Mouse (Mus musculus) stomach, embryonic 16.5 days (tissue): ENCODE results near the gene Cpt1c. TPM values are rescaled to one million over a fixed set of nuclear protein-coding genes. Genes with fewer than 3 reads are reported as not detected.
A peak's percentile ranks its signal among the peaks of the same experiment; 100 is the strongest.

ENCODE experiments used
- ATAC-seq: fragments of 200-750 bp; cut with Nextera tagmentation; 2 replicates; pipeline ENCODE4 v1.8.0; 2017; ENCODE audit warnings: moderate number of reproducible peaks, moderate TSS enrichment; ENCODE audit not compliant: insufficient read depth, low FRiP score
- H3K27ac ChIP-seq: fragments of 300-500 bp; sonication (generic); 2 replicates; pipeline ENCODE4 v1.5.1; 2014; ENCODE audit warnings: low read length
- H3K27me3 ChIP-seq: fragments of 300-500 bp; sonication (generic); 2 replicates; pipeline ENCODE4 v1.6.1; 2014; ENCODE audit warnings: low read length, control low read depth, mixed read lengths; ENCODE audit not compliant: control insufficient read depth, insufficient read depth
- H3K36me3 ChIP-seq: fragments of 300-500 bp; sonication (generic); 2 replicates; pipeline ENCODE4 v1.6.1; 2014; ENCODE audit warnings: low read length; ENCODE audit not compliant: control insufficient read depth, insufficient read depth
- H3K4me1 ChIP-seq: fragments of 300-500 bp; sonication (generic); 2 replicates; pipeline ENCODE4 v1.6.1; 2014; ENCODE audit warnings: low read length, control low read depth, mixed read lengths; ENCODE audit not compliant: control insufficient read depth, insufficient read depth
- H3K4me2 ChIP-seq: fragments of 300-500 bp; sonication (generic); 2 replicates; pipeline ENCODE4 v1.6.1; 2014; ENCODE audit warnings: low read depth, low read length, mixed read lengths
- H3K4me3 ChIP-seq: fragments of 300-500 bp; sonication (generic); replicated peaks from 2 replicates; pipeline ENCODE4 v1.5.1; 2014; ENCODE audit warnings: mild to moderate bottlenecking, low read length
- H3K9ac ChIP-seq: fragments of 300-500 bp; sonication (generic); 2 replicates; pipeline ENCODE4 v1.6.1; 2014; ENCODE audit warnings: low read length
- H3K9me3 ChIP-seq: fragments of 300-500 bp; sonication (generic); replicated peaks from 2 replicates; pipeline ENCODE4 v1.6.1; 2016; ENCODE audit warnings: low read length, control low read depth; ENCODE audit not compliant: control insufficient read depth
- WGBS: fragments of 180-500 bp; shearing (Covaris S2); extraction: QIAGEN DNeasy Blood & Tissue Kit; methylation state at CpG from one replicate; pipeline ENCODE4 v1.1.7; 2014; 5-methylcytosine and 5-hydroxymethylcytosine counted together
- microRNA-seq: library from miRNA; unstranded; fragments of <30 nt; microRNA quantifications from one replicate; pipeline ENCODE4, GENCODE M21; 2016
- polyA plus RNA-seq: library from polyadenylated mRNA; unstranded; fragments of >200 nt; fragmentation: Nextera tagmentation; extraction: Ambion mirVana; gene quantifications from 2 replicates; pipeline ENCODE4 v1.2.1, GENCODE M21; 2015

Gene Cpt1c
- polyA plus RNA-seq, 1 experiment from 2014 or later, result 23.4 TPM

- Histone ChIP-seq H3K36me3 (peaks cover 16% of the 10 kb centered on the region; the same call in 1 of the 2 replicates), H3K9ac (no peak overlapping the region)
Observed at GRCm38 (mm10) chr7:44919127-44919526, 55.5 kb downstream of the Cpt1c start.

GRCm38 (mm10) chr7:44918219-44918618, 56.4 kb downstream of the Cpt1c start:
- H3K4me1 ChIP-seq, result peaks cover 4% of the 10 kb centered on the region; the same call in 1 of the 2 replicates
- H3K27me3 ChIP-seq, result no peaks in the 10 kb centered on the region
- no peak for ATAC-seq
- H3K27ac ChIP-seq, result 0 out of 2 replicates have a peak overlapping the region, but pooled peaks have one; percentile 38
- H3K4me2 ChIP-seq, result no peak overlapping the region
- 61% methylated on average over 3 of the region's 3 CpGs for WGBS
- H3K9ac ChIP-seq, result peak overlapping the region; percentile 46
- H3K36me3 ChIP-seq, result peaks cover 16% of the 10 kb centered on the region; the same call in 1 of the 2 replicates
- no peak overlapping the region for H3K4me3 ChIP-seq
- no peaks in the 10 kb centered on the region for H3K9me3 ChIP-seq

More at GRCm38 (mm10) chr7:44919127-44919526, 55.5 kb downstream of the Cpt1c start:
- Histone ChIP-seq H3K4me1 (peaks cover 4% of the 10 kb centered on the region; the same call in 1 of the 2 replicates), H3K4me3 (no peak overlapping the region), H3K9me3 (no peaks in the 10 kb centered on the region), H3K4me2 (no peak overlapping the region), H3K27ac (no peak overlapping the region), H3K27me3 (no peaks in the 10 kb centered on the region)
- no peak for ATAC-seq
- WGBS, result 91% methylated on average over 5 of the region's 5 CpGs

- ATAC-seq, result no peak
- Histone ChIP-seq H3K27ac (no peak overlapping the region), H3K36me3 (peaks cover 9% of the 10 kb centered on the region; the same call in 1 of the 2 replicates), H3K4me2 (no peak overlapping the region), H3K9ac (no peak overlapping the region), H3K27me3 (no peaks in the 10 kb centered on the region), H3K4me3 (no peak overlapping the region), H3K9me3 (no peaks in the 10 kb centered on the region), H3K4me1 (peaks cover 4% of the 10 kb centered on the region; the same call in 1 of the 2 replicates)
- WGBS, result 85% methylated on average over 4 of the region's 4 CpGs
Observed at GRCm38 (mm10) chr7:44916881-44917280, 57.8 kb downstream of the Cpt1c start.

- no peak overlapping the region for H3K27ac ChIP-seq
- no peak overlapping the region for H3K9ac ChIP-seq
- H3K9me3 ChIP-seq, result no peaks in the 10 kb centered on the region
- no peaks in the 10 kb centered on the region for H3K27me3 ChIP-seq
- 82% methylated on average over 6 of the region's 6 CpGs for WGBS
- H3K36me3 ChIP-seq, result peaks cover 9% of the 10 kb centered on the region; the same call in 1 of the 2 replicates
- no peak overlapping the region for H3K4me2 ChIP-seq
- ATAC-seq, result no peak
- H3K4me3 ChIP-seq, result no peak overlapping the region
- peaks cover 4% of the 10 kb centered on the region; the same call in 1 of the 2 replicates for H3K4me1 ChIP-seq
Observed at GRCm38 (mm10) chr7:44916191-44916590, 58.5 kb downstream of the Cpt1c start.

GRCm38 (mm10) chr7:44915314-44915713, 59.3 kb downstream of the Cpt1c start:
- Histone ChIP-seq H3K9ac (no peak overlapping the region), H3K36me3 (peaks cover 12% of the 10 kb centered on the region; the same call in 1 of the 2 replicates), H3K4me2 (no peak overlapping the region), H3K9me3 (no peaks in the 10 kb centered on the region), H3K4me3 (no peak overlapping the region), H3K4me1 (peaks cover 4% of the 10 kb centered on the region; the same call in 1 of the 2 replicates), H3K27ac (no peak overlapping the region), H3K27me3 (no peaks in the 10 kb centered on the region)
- WGBS, result 89% methylated on average over 9 of the region's 9 CpGs
- no peak for ATAC-seq

GRCm38 (mm10) chr7:44914396-44914795, 60.3 kb downstream of the Cpt1c start:
- peaks cover 16% of the 10 kb centered on the region; the same call in 1 of the 2 replicates for H3K36me3 ChIP-seq
- WGBS, result 88% methylated on average over 2 of the region's 2 CpGs

More at GRCm38 (mm10) chr7:44914396-44914795, 60.3 kb downstream of the Cpt1c start:
- H3K9me3 ChIP-seq, result no peaks in the 10 kb centered on the region
- H3K4me3 ChIP-seq, result no peak overlapping the region
- H3K4me2 ChIP-seq, result no peak overlapping the region
- H3K9ac ChIP-seq, result no peak overlapping the region
- H3K27ac ChIP-seq, result no peak overlapping the region
- ATAC-seq, result no peak
- peaks cover 4% of the 10 kb centered on the region; the same call in 1 of the 2 replicates for H3K4me1 ChIP-seq
- no peaks in the 10 kb centered on the region for H3K27me3 ChIP-seq

Small RNA genes lying within 50 kb of the gene (microRNA-seq; reads per million reads assigned to microRNA genes)
- gene Mir7054, result 0.83 reads per million

Other genes with a start within 250 kb of the Cpt1c start
- gene Vrk3, start 226.4 kb downstream of the Cpt1c start, polyA plus RNA-seq, result 32.1 and 32.8 TPM in 2 replicates
- 1.8 and 2.3 TPM in 2 replicates for gene Zfp473, start 223.8 kb downstream of the Cpt1c start, polyA plus RNA-seq
- 73.8 and 83.1 TPM in 2 replicates for gene Nup62, start 158.8 kb downstream of the Cpt1c start, polyA plus RNA-seq
- gene Il4i1, start 158.5 kb downstream of the Cpt1c start, polyA plus RNA-seq, result 0.88 and 1.3 TPM in 2 replicates
- gene Atf5, start 158.2 kb downstream of the Cpt1c start, polyA plus RNA-seq, result 3.8 and 4.6 TPM in 2 replicates
- gene Akt1s1, start 125.9 kb downstream of the Cpt1c start, polyA plus RNA-seq, result 73.5 and 83.1 TPM in 2 replicates
- 71.7 and 74.1 TPM in 2 replicates for gene Tbc1d17, start 125.8 kb downstream of the Cpt1c start, polyA plus RNA-seq
- 32.6 and 34.8 TPM in 2 replicates for gene Pnkp, start 117.7 kb downstream of the Cpt1c start, polyA plus RNA-seq
- gene Ptov1, start 105.1 kb downstream of the Cpt1c start, polyA plus RNA-seq, result 150 and 156 TPM in 2 replicates
- gene Med25, start 82.1 kb downstream of the Cpt1c start, polyA plus RNA-seq, result 89.9 and 94.0 TPM in 2 replicates
- 23.1 and 24.7 TPM in 2 replicates for gene Fuz, start 78.8 kb downstream of the Cpt1c start, polyA plus RNA-seq
- 52.6 and 55.6 TPM in 2 replicates for gene Ap2a1, start 45.4 kb downstream of the Cpt1c start, polyA plus RNA-seq
- gene Tsks, start 31.6 kb downstream of the Cpt1c start, polyA plus RNA-seq, result 0.06 TPM in 1 of 2 replicates, not detected in the other
- 302 and 324 TPM in 2 replicates for gene Prmt1, start 11.7 kb upstream of the Cpt1c start, polyA plus RNA-seq
- gene Irf3, start 22.8 kb upstream of the Cpt1c start, polyA plus RNA-seq, result 96.2 and 96.4 TPM in 2 replicates
- 43.8 and 45.8 TPM in 2 replicates for gene Bcl2l12, start 23.9 kb upstream of the Cpt1c start, polyA plus RNA-seq
- 22.9 and 24.5 TPM in 2 replicates for gene Scaf1, start 41.5 kb upstream of the Cpt1c start, polyA plus RNA-seq
- 63.6 and 68.0 TPM in 2 replicates for gene Rras, start 43.1 kb upstream of the Cpt1c start, polyA plus RNA-seq
- 8.3 and 8.7 TPM in 2 replicates for gene Prr12, start 78.0 kb upstream of the Cpt1c start, polyA plus RNA-seq
- gene Nosip, start 87.6 kb upstream of the Cpt1c start, polyA plus RNA-seq, result 55.7 TPM in 2 replicates
- 24.7 and 27.4 TPM in 2 replicates for gene Prrg2, start 87.8 kb upstream of the Cpt1c start, polyA plus RNA-seq
- 388 and 395 TPM in 2 replicates for gene Rcn3, start 117.4 kb upstream of the Cpt1c start, polyA plus RNA-seq
- gene Fcgrt, start 129.0 kb upstream of the Cpt1c start, polyA plus RNA-seq, result 138 and 149 TPM in 2 replicates
- 1,225 and 1,374 TPM in 2 replicates for gene Rps11, start 149.6 kb upstream of the Cpt1c start, polyA plus RNA-seq
- gene Rpl13a, start 153.9 kb upstream of the Cpt1c start, polyA plus RNA-seq, result 1,102 and 1,332 TPM in 2 replicates
- gene Gm45713, start 161.4 kb upstream of the Cpt1c start, polyA plus RNA-seq, result not detected in 2 replicates
- gene Flt3l, start 161.6 kb upstream of the Cpt1c start, polyA plus RNA-seq, result 2.2 and 2.8 TPM in 2 replicates
- 81.0 and 81.9 TPM in 2 replicates for gene Pih1d1, start 179.5 kb upstream of the Cpt1c start, polyA plus RNA-seq
- gene Aldh16a1, start 179.7 kb upstream of the Cpt1c start, polyA plus RNA-seq, result 39.5 and 49.2 TPM in 2 replicates
- 0.15 and 0.22 TPM in 2 replicates for gene Slc17a7, start 189.1 kb upstream of the Cpt1c start, polyA plus RNA-seq
- gene Gfy, start 204.7 kb upstream of the Cpt1c start, polyA plus RNA-seq, result not detected in 2 replicates
- not detected in 2 replicates for gene Pth2, start 206.1 kb upstream of the Cpt1c start, polyA plus RNA-seq
- 0.55 and 1.5 TPM in 2 replicates for gene Ccdc155, start 230.0 kb upstream of the Cpt1c start, polyA plus RNA-seq
- 2.1 and 4.9 TPM in 2 replicates for gene Dkkl1, start 237.3 kb upstream of the Cpt1c start, polyA plus RNA-seq
- 93.9 and 101 TPM in 2 replicates for gene Tead2, start 240.9 kb upstream of the Cpt1c start, polyA plus RNA-seq